Comparison of ENCODE assay signal across 10 mouse cellular contexts in genomic region chr10:18506501-18506946, GRCm38 (mm10). TPM values are rescaled to one million over a fixed set of nuclear protein-coding genes. Genes with fewer than 3 reads are reported as not detected.
DNase-seq lines count a peak whose midpoint lies in the region; ATAC-seq lines count a peak whose summit lies in the region.
"Had no signal": no experiment of that assay in that cellular context is flagged by ENCODE, and none has a peak within 500 bp of the region (broad histone marks: within the 10 kb centered on the region; RNA-seq: fewer than 3 reads in every experiment).

No protein-coding gene starts in this region.

- H3K27me3 ChIP-seq in midbrain, embryonic 13.5 days = no peaks in the 10 kb centered on the region
- H3K27me3 ChIP-seq in midbrain, embryonic 14.5 days (ENCODE audit: control insufficient read depth, insufficient read depth, low read length) = no peaks in the 10 kb centered on the region
- no peaks in the 10 kb centered on the region for H3K27me3 ChIP-seq in hindbrain, embryonic 16.5 days (replicated peaks; ENCODE audit: control insufficient read depth, insufficient read depth, low read length)

- H3K4me1 ChIP-seq in midbrain, embryonic 13.5 days (replicated peaks) = peaks cover 21% of the 10 kb centered on the region
- no peaks in the 10 kb centered on the region for H3K4me1 ChIP-seq in midbrain, embryonic 14.5 days (ENCODE audit: control insufficient read depth, insufficient read depth, low read length)
- H3K4me1 ChIP-seq in hindbrain, embryonic 16.5 days (ENCODE audit: control insufficient read depth, insufficient read depth, low read depth, low read length) = peaks cover 18% of the 10 kb centered on the region

- no peak overlapping the region for H3K9ac ChIP-seq in midbrain, embryonic 13.5 days (replicated peaks)
- no peak overlapping the region for H3K9ac ChIP-seq in midbrain, embryonic 14.5 days (replicated peaks; ENCODE audit: low read length)
- no peak overlapping the region for H3K9ac ChIP-seq in hindbrain, embryonic 16.5 days (ENCODE audit: low read depth, low read length)
- H3K9ac ChIP-seq: liver, postnatal 0 days had no signal

- whole genome bisulfite sequencing in midbrain, embryonic 13.5 days = 77% methylated on average over 6 of the region's 6 CpGs
- 71% methylated on average over 6 of the region's 6 CpGs for WGBS in midbrain, embryonic 14.5 days
- 60% methylated on average over 6 of the region's 6 CpGs for WGBS in hindbrain, embryonic 16.5 days

- peak overlapping the region; percentile 5; the same call in 1 of the 2 replicates for H3K27ac ChIP-seq in midbrain, embryonic 13.5 days
- H3K27ac ChIP-seq in midbrain, embryonic 14.5 days (replicated peaks; ENCODE audit: low read depth, low read length) = no peak overlapping the region
- H3K27ac ChIP-seq in hindbrain, embryonic 16.5 days (ENCODE audit: low read depth, low read length) = peak overlapping the region; percentile 36; the same call in 1 of the 2 replicates

- peak; percentile 36 for DNase-seq in adrenal gland, postnatal 14 days
- no peak for DNase-seq in adrenal gland, adult 18-20 months (ENCODE audit: low spot score in 2 of 2)
- no peak for DNase-seq in midbrain, embryonic 14.5 days
- DNase-seq in thymus, postnatal 36 days = peak; percentile 57 to 74
- DNase-seq in gastrocnemius, postnatal 10 days = no peak
- no peak for DNase-seq in left cerebral cortex, postnatal 10 days (ENCODE audit: extremely low spot score in 1 of 2, low spot score in 2 of 2)
- DNase-seq: liver, postnatal 0 days; right cerebral cortex, postnatal 4 days had no signal

- H3K9me3 ChIP-seq in midbrain, embryonic 13.5 days = no peaks in the 10 kb centered on the region
- no peaks in the 10 kb centered on the region for H3K9me3 ChIP-seq in midbrain, embryonic 14.5 days (ENCODE audit: control insufficient read depth, low read length)
- no peaks in the 10 kb centered on the region for H3K9me3 ChIP-seq in hindbrain, embryonic 16.5 days (ENCODE audit: control insufficient read depth, low read length)

- no peak overlapping the region for H3K4me3 ChIP-seq in midbrain, embryonic 13.5 days (replicated peaks)
- H3K4me3 ChIP-seq in midbrain, embryonic 14.5 days (replicated peaks; ENCODE audit: low read depth, low read length) = no peak overlapping the region
- H3K4me3 ChIP-seq in hindbrain, embryonic 16.5 days (ENCODE audit: low read length) = no peak overlapping the region

- peaks cover 4% of the 10 kb centered on the region for H3K36me3 ChIP-seq in midbrain, embryonic 13.5 days
- H3K36me3 ChIP-seq in midbrain, embryonic 14.5 days (ENCODE audit: control insufficient read depth, insufficient read depth, low read length) = peaks cover 6% of the 10 kb centered on the region; the same call in 1 of the 2 replicates
- H3K36me3 ChIP-seq in hindbrain, embryonic 16.5 days (ENCODE audit: control insufficient read depth, insufficient read depth, low read length) = peaks cover 4% of the 10 kb centered on the region; the same call in 1 of the 2 replicates

- intact Hi-C loops in left cerebral cortex, postnatal 10 days (cut with DNase I) = no loop called here

- ATAC-seq in midbrain, embryonic 13.5 days = no peak
- ATAC-seq in midbrain, embryonic 14.5 days (ENCODE audit: low FRiP score, low TSS enrichment) = no peak
- no peak for ATAC-seq in hindbrain, embryonic 16.5 days

- H3K4me2 ChIP-seq in midbrain, embryonic 13.5 days (replicated peaks) = no peak overlapping the region
- H3K4me2 ChIP-seq in midbrain, embryonic 14.5 days (ENCODE audit: low read length) = no peak overlapping the region
- H3K4me2 ChIP-seq in hindbrain, embryonic 16.5 days (ENCODE audit: low read length) = no peak overlapping the region

RNA-seq across cellular contexts. Expression of gene Hebp2, which starts 39.4 kb away (rescaled TPM):
- 3.4 and 4.2 TPM in 2 replicates for total RNA-seq in adrenal gland, postnatal 14 days (2021)
- total RNA-seq in adrenal gland, adult 18-20 months (2021) = 1 to 10 TPM; 4.7 to 6.6 TPM
- polyA plus RNA-seq in midbrain, embryonic 13.5 days (2015; fragmentation: Nextera tagmentation; extraction: Ambion mirVana) = 7.6 TPM in 2 replicates
- polyA plus RNA-seq in midbrain, embryonic 14.5 days (2014; fragmentation: Nextera tagmentation; extraction: Ambion mirVana) = 8.2 and 9.4 TPM in 2 replicates
- polyA plus RNA-seq in hindbrain, embryonic 16.5 days (2015; fragmentation: Nextera tagmentation; extraction: Ambion mirVana) = 13.7 and 20.2 TPM in 2 replicates
- total RNA-seq in gastrocnemius, postnatal 10 days (2021) = 1 to 10 TPM; 1.7 to 2.6 TPM
- 1 to 10 TPM; 3.3 to 5.4 TPM for total RNA-seq in left cerebral cortex, postnatal 10 days (2021)

Comparison
In these comparisons a context has a peak if more than half of its experiments do, and no peak if none do; other contexts are left out.
1. DNase-seq: peak in adrenal gland, postnatal 14 days (single experiment) and thymus, postnatal 36 days (2 of 2); none in adrenal gland, adult 18-20 months (0 of 2), midbrain, embryonic 14.5 days (single experiment), gastrocnemius, postnatal 10 days (single experiment) and left cerebral cortex, postnatal 10 days (0 of 2).